Mouse (Mus musculus): ENCODE measurements around the gene Stard13. TPM values are rescaled to one million over a fixed set of nuclear protein-coding genes. Genes with fewer than 3 reads are reported as not detected.

Gene Stard13
- total RNA-seq, 1 experiment = 6.8 TPM

- Histone ChIP-seq H3K4me1 (ENCODE audit: control insufficient read depth in 2 of 2, insufficient read depth in 2 of 2, low read length in 2 of 2, poor library complexity in 1 of 2) (peaks cover 0 to 2% of the 10 kb centered on the region in 2 experiments; a peak in 1 of 4 replicates), H3K9me3 (ENCODE audit: control insufficient read depth, insufficient read depth, low read depth, low read length) (no peaks in the 10 kb centered on the region), H3K36me3 (ENCODE audit: control insufficient read depth, insufficient read depth, low read length, poor library complexity, severe bottlenecking) (no peaks in the 10 kb centered on the region), H3K9ac (ENCODE audit: insufficient read depth, low read depth, low read length, poor library complexity, severe bottlenecking) (no peak overlapping the region), H3K27ac (ENCODE audit: insufficient read depth, low read depth, low read length, poor library complexity, severe bottlenecking) (no peak overlapping the region), H3K4me3 (ENCODE audit: insufficient read depth in 1 of 2, low read depth in 1 of 2, low read length in 2 of 2, poor library complexity in 1 of 2, severe bottlenecking in 1 of 2) (0 out of 4 replicates have a peak overlapping the region, but pooled peaks have one; percentile 27 to 31)
- no peak for DNase-seq (ENCODE audit: low read depth, low spot score)
- in situ Hi-C loops (cut with MboI; ENCODE audit: low sequenced_read_pairs in 2 of 2, unreplicated experiment in 2 of 2) = no loop called here
- TF ChIP-seq HCFC1 (IDR thresholded peaks at IDR 0.05; ENCODE audit: borderline replicate concordance, insufficient read depth, low read length) (no peak), ZNF384 (IDR thresholded peaks at IDR 0.05; ENCODE audit: low read depth, low read length) (no peak), ZC3H11A (IDR thresholded peaks at IDR 0.05; ENCODE audit: borderline replicate concordance, low read depth, low read length) (no peak)
Measured at GRCm38 (mm10) chr5:151060476-151060875, 173.2 kb downstream of the Stard13 start.

GRCm38 (mm10) chr5:151059772-151060171 is 173.9 kb downstream of the Stard13 start:
- in situ Hi-C loops (cut with MboI; ENCODE audit: low sequenced_read_pairs in 2 of 2, unreplicated experiment in 2 of 2) = no loop called here
- no peak overlapping the region for H3K9ac ChIP-seq (ENCODE audit: insufficient read depth, low read depth, low read length, poor library complexity, severe bottlenecking)
- peaks cover 0 to 2% of the 10 kb centered on the region in 2 experiments; a peak in 1 of 4 replicates for H3K4me1 ChIP-seq (ENCODE audit: control insufficient read depth in 2 of 2, insufficient read depth in 2 of 2, low read length in 2 of 2, poor library complexity in 1 of 2)

GRCm38 (mm10) chr5:151059352-151059751 is 174.3 kb downstream of the Stard13 start:
- no peaks in the 10 kb centered on the region for H3K9me3 ChIP-seq (ENCODE audit: control insufficient read depth, insufficient read depth, low read depth, low read length)
- in situ Hi-C loops (cut with MboI; ENCODE audit: low sequenced_read_pairs in 2 of 2, unreplicated experiment in 2 of 2) = no loop called here
- H3K4me1 ChIP-seq (ENCODE audit: control insufficient read depth in 2 of 2, insufficient read depth in 2 of 2, low read length in 2 of 2, poor library complexity in 1 of 2) = peaks cover 0 to 2% of the 10 kb centered on the region in 2 experiments; a peak in 1 of 4 replicates
- no peak overlapping the region for H3K4me3 ChIP-seq (ENCODE audit: insufficient read depth in 1 of 2, low read depth in 1 of 2, low read length in 2 of 2, poor library complexity in 1 of 2, severe bottlenecking in 1 of 2)
- no peak overlapping the region for H3K27ac ChIP-seq (ENCODE audit: insufficient read depth, low read depth, low read length, poor library complexity, severe bottlenecking)
- TF ChIP-seq HCFC1 (IDR thresholded peaks at IDR 0.05; ENCODE audit: borderline replicate concordance, insufficient read depth, low read length) (no peak), ZC3H11A (IDR thresholded peaks at IDR 0.05; ENCODE audit: borderline replicate concordance, low read depth, low read length) (no peak), CHD2 (IDR thresholded peaks at IDR 0.05; ENCODE audit: low read depth, low read length) (no peak), ZNF384 (IDR thresholded peaks at IDR 0.05; ENCODE audit: low read depth, low read length) (no peak), MAFK (IDR thresholded peaks at IDR 0.05; ENCODE audit: insufficient read depth, low read depth, low read length) (no peak)
- DNase-seq (ENCODE audit: low read depth, low spot score) = no peak
- H3K9ac ChIP-seq (ENCODE audit: insufficient read depth, low read depth, low read length, poor library complexity, severe bottlenecking) = no peak overlapping the region
- no peaks in the 10 kb centered on the region for H3K36me3 ChIP-seq (ENCODE audit: control insufficient read depth, insufficient read depth, low read length, poor library complexity, severe bottlenecking)

More at GRCm38 (mm10) chr5:151059772-151060171, 173.9 kb downstream of the Stard13 start:
- Histone ChIP-seq H3K9me3 (ENCODE audit: control insufficient read depth, insufficient read depth, low read depth, low read length) (no peaks in the 10 kb centered on the region), H3K27ac (ENCODE audit: insufficient read depth, low read depth, low read length, poor library complexity, severe bottlenecking) (no peak overlapping the region), H3K36me3 (ENCODE audit: control insufficient read depth, insufficient read depth, low read length, poor library complexity, severe bottlenecking) (no peaks in the 10 kb centered on the region), H3K4me3 (ENCODE audit: insufficient read depth in 1 of 2, low read depth in 1 of 2, low read length in 2 of 2, poor library complexity in 1 of 2, severe bottlenecking in 1 of 2) (no peak overlapping the region)
- TF ChIP-seq ZNF384 (IDR thresholded peaks at IDR 0.05; ENCODE audit: low read depth, low read length) (no peak), MAFK (IDR thresholded peaks at IDR 0.05; ENCODE audit: insufficient read depth, low read depth, low read length) (no peak), CHD2 (IDR thresholded peaks at IDR 0.05; ENCODE audit: low read depth, low read length) (no peak), HCFC1 (IDR thresholded peaks at IDR 0.05; ENCODE audit: borderline replicate concordance, insufficient read depth, low read length) (no peak), ZC3H11A (IDR thresholded peaks at IDR 0.05; ENCODE audit: borderline replicate concordance, low read depth, low read length) (no peak)
- no peak for DNase-seq (ENCODE audit: low read depth, low spot score)

- DNase-seq (ENCODE audit: low read depth, low spot score) = no peak
- Histone ChIP-seq H3K4me1 (ENCODE audit: control insufficient read depth in 2 of 2, insufficient read depth in 2 of 2, low read length in 2 of 2, poor library complexity in 1 of 2) (peaks cover 0 to 2% of the 10 kb centered on the region in 2 experiments; a peak in 1 of 4 replicates), H3K9ac (ENCODE audit: insufficient read depth, low read depth, low read length, poor library complexity, severe bottlenecking) (no peak overlapping the region), H3K9me3 (ENCODE audit: control insufficient read depth, insufficient read depth, low read depth, low read length) (no peaks in the 10 kb centered on the region), H3K36me3 (ENCODE audit: control insufficient read depth, insufficient read depth, low read length, poor library complexity, severe bottlenecking) (no peaks in the 10 kb centered on the region), H3K4me3 (ENCODE audit: insufficient read depth in 1 of 2, low read depth in 1 of 2, low read length in 2 of 2, poor library complexity in 1 of 2, severe bottlenecking in 1 of 2) (no peak overlapping the region), H3K27ac (ENCODE audit: insufficient read depth, low read depth, low read length, poor library complexity, severe bottlenecking) (no peak overlapping the region)
- no peak for TF ChIP-seq MAFK (IDR thresholded peaks at IDR 0.05; ENCODE audit: insufficient read depth, low read depth, low read length)
- no peak for TF ChIP-seq HCFC1 (IDR thresholded peaks at IDR 0.05; ENCODE audit: borderline replicate concordance, insufficient read depth, low read length)
- no peak for TF ChIP-seq ZC3H11A (IDR thresholded peaks at IDR 0.05; ENCODE audit: borderline replicate concordance, low read depth, low read length)
- no peak for TF ChIP-seq ZNF384 (IDR thresholded peaks at IDR 0.05; ENCODE audit: low read depth, low read length)
- TF ChIP-seq CHD2 (IDR thresholded peaks at IDR 0.05; ENCODE audit: low read depth, low read length) = no peak
- in situ Hi-C loops (cut with MboI; ENCODE audit: low sequenced_read_pairs in 2 of 2, unreplicated experiment in 2 of 2) = no loop called here
Measured at GRCm38 (mm10) chr5:151057716-151058115, 175.9 kb downstream of the Stard13 start.

GRCm38 (mm10) chr5:151056920-151057294 is 176.7 kb downstream of the Stard13 start:
- no peak for DNase-seq (ENCODE audit: low read depth, low spot score)
- TF ChIP-seq ZNF384 (IDR thresholded peaks at IDR 0.05; ENCODE audit: low read depth, low read length) = no peak
- TF ChIP-seq CHD2 (IDR thresholded peaks at IDR 0.05; ENCODE audit: low read depth, low read length) = no peak
- no peak for TF ChIP-seq ZC3H11A (IDR thresholded peaks at IDR 0.05; ENCODE audit: borderline replicate concordance, low read depth, low read length)
- no peak for TF ChIP-seq MAFK (IDR thresholded peaks at IDR 0.05; ENCODE audit: insufficient read depth, low read depth, low read length)
- no peak for TF ChIP-seq HCFC1 (IDR thresholded peaks at IDR 0.05; ENCODE audit: borderline replicate concordance, insufficient read depth, low read length)
- H3K9me3 ChIP-seq (ENCODE audit: control insufficient read depth, insufficient read depth, low read depth, low read length) = no peaks in the 10 kb centered on the region
- in situ Hi-C loops (cut with MboI; ENCODE audit: low sequenced_read_pairs in 2 of 2, unreplicated experiment in 2 of 2) = no loop called here
- H3K4me1 ChIP-seq (ENCODE audit: control insufficient read depth in 2 of 2, insufficient read depth in 2 of 2, low read length in 2 of 2, poor library complexity in 1 of 2) = peaks cover 0 to 2% of the 10 kb centered on the region in 2 experiments; a peak in 1 of 4 replicates
- H3K27ac ChIP-seq (ENCODE audit: insufficient read depth, low read depth, low read length, poor library complexity, severe bottlenecking) = no peak overlapping the region
- H3K9ac ChIP-seq (ENCODE audit: insufficient read depth, low read depth, low read length, poor library complexity, severe bottlenecking) = no peak overlapping the region
- H3K4me3 ChIP-seq (ENCODE audit: insufficient read depth in 1 of 2, low read depth in 1 of 2, low read length in 2 of 2, poor library complexity in 1 of 2, severe bottlenecking in 1 of 2) = no peak overlapping the region
- no peaks in the 10 kb centered on the region for H3K36me3 ChIP-seq (ENCODE audit: control insufficient read depth, insufficient read depth, low read length, poor library complexity, severe bottlenecking)

All from ES-E14 (cell line).